Mouse (Mus musculus): ENCODE data around the gene Ppp2r5c. TPM values are rescaled to one million over a fixed set of nuclear protein-coding genes. Genes with fewer than 3 reads are reported as not detected.

Gene Ppp2r5c
- total and polyA plus RNA-seq, 2 experiments = 12.5 to 29.4 TPM

DNA sequence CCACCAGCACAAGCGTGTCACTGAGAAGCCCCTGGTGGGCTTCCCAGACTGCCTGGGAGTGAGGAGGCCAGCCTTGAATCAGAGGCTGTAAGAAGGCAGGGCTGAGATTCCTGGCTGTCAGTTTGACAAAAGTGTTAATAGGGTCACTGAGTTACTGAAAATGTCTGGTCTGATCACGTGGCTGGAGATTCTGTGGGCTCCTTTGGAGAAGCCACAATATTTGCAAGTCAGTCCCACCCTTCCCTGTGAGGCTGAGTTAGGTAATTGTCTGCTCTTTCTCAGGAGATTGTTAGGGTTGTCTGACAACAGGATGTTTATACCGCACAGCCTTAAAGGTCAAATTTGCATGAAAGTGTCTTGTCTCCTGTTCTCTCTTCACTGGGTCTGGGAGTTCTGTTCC, 57.9 kb downstream of the Ppp2r5c start:
- Histone ChIP-seq H3K36me3 (ENCODE audit: control insufficient read depth, insufficient read depth, low read length) (no peaks in the 10 kb centered on the region), H3K4me1 (ENCODE audit: control insufficient read depth, insufficient read depth, low read length) (peaks cover 9% of the 10 kb centered on the region), H3K79me2 (ENCODE audit: control insufficient read depth, insufficient read depth, low read length) (peaks cover 72% of the 10 kb centered on the region), H3K9ac (ENCODE audit: low read depth, low read length) (no peak overlapping the region), H3K4me3 (ENCODE audit: insufficient read depth, low read depth, low read length) (no peak overlapping the region), H3K27ac (replicated peaks; ENCODE audit: insufficient read depth, low read depth, low read length) (no peak overlapping the region), H3K27me3 (ENCODE audit: control insufficient read depth, insufficient read depth, low read length) (no peaks in the 10 kb centered on the region)
- no peak for DNase-seq (ENCODE audit: extremely low read depth, low read depth, low spot score)
- TF ChIP-seq POLR2A (IDR thresholded peaks at IDR 0.05; ENCODE audit: extremely low read depth, insufficient read depth, low read length) (no peak), CTCF (IDR thresholded peaks at IDR 0.05; ENCODE audit: low read depth, low read length) (no peak)
- 67% methylated on average over 3 of the region's 3 CpGs for WGBS

- no peaks in the 10 kb centered on the region for H3K36me3 ChIP-seq (ENCODE audit: control insufficient read depth, insufficient read depth, low read length)
- H3K27ac ChIP-seq (replicated peaks; ENCODE audit: insufficient read depth, low read depth, low read length) = no peak overlapping the region
- no peak overlapping the region for H3K4me3 ChIP-seq (ENCODE audit: insufficient read depth, low read depth, low read length)
- H3K79me2 ChIP-seq (ENCODE audit: control insufficient read depth, insufficient read depth, low read length) = peaks cover 67% of the 10 kb centered on the region
- 63% methylated on average over 5 of the region's 5 CpGs for WGBS
- no peak for DNase-seq (ENCODE audit: extremely low read depth, low read depth, low spot score)
- no peaks in the 10 kb centered on the region for H3K27me3 ChIP-seq (ENCODE audit: control insufficient read depth, insufficient read depth, low read length)
- H3K9ac ChIP-seq (ENCODE audit: low read depth, low read length) = no peak overlapping the region
- peaks cover 9% of the 10 kb centered on the region for H3K4me1 ChIP-seq (ENCODE audit: control insufficient read depth, insufficient read depth, low read length)
- TF ChIP-seq CTCF (IDR thresholded peaks at IDR 0.05; ENCODE audit: low read depth, low read length) = no peak
Observed at GRCm38 (mm10) chr12:110506046-110506445, 59.1 kb downstream of the Ppp2r5c start.

GRCm38 (mm10) chr12:110507714-110508297, 60.9 kb downstream of the Ppp2r5c start:
- Histone ChIP-seq H3K79me2 (ENCODE audit: control insufficient read depth, insufficient read depth, low read length) (peaks cover 52% of the 10 kb centered on the region), H3K9ac (ENCODE audit: low read depth, low read length) (no peak overlapping the region), H3K4me1 (ENCODE audit: control insufficient read depth, insufficient read depth, low read length) (peaks cover 9% of the 10 kb centered on the region), H3K27me3 (ENCODE audit: control insufficient read depth, insufficient read depth, low read length) (no peaks in the 10 kb centered on the region), H3K4me3 (ENCODE audit: insufficient read depth, low read depth, low read length) (no peak overlapping the region), H3K27ac (replicated peaks; ENCODE audit: insufficient read depth, low read depth, low read length) (no peak overlapping the region), H3K36me3 (ENCODE audit: control insufficient read depth, insufficient read depth, low read length) (no peaks in the 10 kb centered on the region)
- 57% methylated on average over 9 of the region's 9 CpGs for WGBS
- no peak for DNase-seq (ENCODE audit: extremely low read depth, low read depth, low spot score)
- no peak for TF ChIP-seq CTCF (IDR thresholded peaks at IDR 0.05; ENCODE audit: low read depth, low read length)
- TF ChIP-seq POLR2A (IDR thresholded peaks at IDR 0.05; ENCODE audit: extremely low read depth, insufficient read depth, low read length) = no peak

- no peaks in the 10 kb centered on the region for H3K36me3 ChIP-seq (ENCODE audit: control insufficient read depth, insufficient read depth, low read length)
- 88% methylated on average over 5 of the region's 5 CpGs for WGBS
- no peaks in the 10 kb centered on the region for H3K27me3 ChIP-seq (ENCODE audit: control insufficient read depth, insufficient read depth, low read length)
- TF ChIP-seq POLR2A (IDR thresholded peaks at IDR 0.05; ENCODE audit: extremely low read depth, insufficient read depth, low read length) (no peak), CTCF (IDR thresholded peaks at IDR 0.05; ENCODE audit: low read depth, low read length) (no peak)
- no peak for DNase-seq (ENCODE audit: extremely low read depth, low read depth, low spot score)
- H3K27ac ChIP-seq (replicated peaks; ENCODE audit: insufficient read depth, low read depth, low read length) = no peak overlapping the region
- H3K79me2 ChIP-seq (ENCODE audit: control insufficient read depth, insufficient read depth, low read length) = peaks cover 53% of the 10 kb centered on the region
- H3K9ac ChIP-seq (ENCODE audit: low read depth, low read length) = no peak overlapping the region
- no peak overlapping the region for H3K4me3 ChIP-seq (ENCODE audit: insufficient read depth, low read depth, low read length)
- H3K4me1 ChIP-seq (ENCODE audit: control insufficient read depth, insufficient read depth, low read length) = peaks cover 9% of the 10 kb centered on the region
Observed at GRCm38 (mm10) chr12:110508680-110509079, 61.8 kb downstream of the Ppp2r5c start.

- H3K4me3 ChIP-seq (ENCODE audit: insufficient read depth, low read depth, low read length) = no peak overlapping the region
- peak overlapping the region; percentile 51 for H3K27ac ChIP-seq (replicated peaks; ENCODE audit: insufficient read depth, low read depth, low read length)
- H3K4me1 ChIP-seq (ENCODE audit: control insufficient read depth, insufficient read depth, low read length) = peaks cover 6% of the 10 kb centered on the region
- H3K79me2 ChIP-seq (ENCODE audit: control insufficient read depth, insufficient read depth, low read length) = peaks cover 52% of the 10 kb centered on the region
- H3K9ac ChIP-seq (ENCODE audit: low read depth, low read length) = no peak overlapping the region
- DNase-seq (ENCODE audit: extremely low read depth, low read depth, low spot score) = peak; percentile 60
- whole genome bisulfite sequencing = 44% methylated on average over 9 of the region's 9 CpGs
- no peak for TF ChIP-seq POLR2A (IDR thresholded peaks at IDR 0.05; ENCODE audit: extremely low read depth, insufficient read depth, low read length)
- TF ChIP-seq CTCF (IDR thresholded peaks at IDR 0.05; ENCODE audit: low read depth, low read length) = no peak
- no peaks in the 10 kb centered on the region for H3K36me3 ChIP-seq (ENCODE audit: control insufficient read depth, insufficient read depth, low read length)
- no peaks in the 10 kb centered on the region for H3K27me3 ChIP-seq (ENCODE audit: control insufficient read depth, insufficient read depth, low read length)
Observed at GRCm38 (mm10) chr12:110510171-110510871, 63.4 kb downstream of the Ppp2r5c start.

DNA sequence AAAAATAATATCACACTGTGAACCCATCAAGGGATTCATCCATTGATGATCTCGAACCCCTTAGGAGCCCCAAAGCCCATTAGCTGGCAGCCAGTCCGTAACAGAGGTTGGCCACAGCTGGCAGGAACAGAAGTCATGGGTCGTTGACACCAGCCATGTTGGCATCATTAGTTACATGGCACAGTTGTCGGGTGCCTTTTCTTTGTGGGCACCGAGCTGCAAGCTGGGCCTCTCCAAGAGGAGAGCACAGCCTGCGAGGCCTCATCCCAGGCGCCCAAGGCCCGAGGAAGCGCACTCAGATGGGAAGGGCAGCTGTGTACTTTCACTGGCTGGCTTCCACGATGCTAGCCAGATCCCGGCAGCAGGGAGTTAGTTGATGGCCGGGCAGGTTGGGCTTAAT, 64.3 kb downstream of the Ppp2r5c start:
- Histone ChIP-seq H3K27me3 (ENCODE audit: control insufficient read depth, insufficient read depth, low read length) (no peaks in the 10 kb centered on the region), H3K4me3 (ENCODE audit: insufficient read depth, low read depth, low read length) (no peak overlapping the region), H3K79me2 (ENCODE audit: control insufficient read depth, insufficient read depth, low read length) (peaks cover 51% of the 10 kb centered on the region), H3K36me3 (ENCODE audit: control insufficient read depth, insufficient read depth, low read length) (no peaks in the 10 kb centered on the region), H3K27ac (replicated peaks; ENCODE audit: insufficient read depth, low read depth, low read length) (no peak overlapping the region), H3K4me1 (ENCODE audit: control insufficient read depth, insufficient read depth, low read length) (peaks cover 10% of the 10 kb centered on the region), H3K9ac (ENCODE audit: low read depth, low read length) (no peak overlapping the region)
- no peak for TF ChIP-seq CTCF (IDR thresholded peaks at IDR 0.05; ENCODE audit: low read depth, low read length)
- TF ChIP-seq POLR2A (IDR thresholded peaks at IDR 0.05; ENCODE audit: extremely low read depth, insufficient read depth, low read length) = no peak
- DNase-seq (ENCODE audit: extremely low read depth, low read depth, low spot score) = peak; percentile 63
- WGBS = 44% methylated on average over 12 of the region's 12 CpGs
